Comparison of ENCODE assay signal across 10 mouse cellular contexts in the genomic region with DNA sequence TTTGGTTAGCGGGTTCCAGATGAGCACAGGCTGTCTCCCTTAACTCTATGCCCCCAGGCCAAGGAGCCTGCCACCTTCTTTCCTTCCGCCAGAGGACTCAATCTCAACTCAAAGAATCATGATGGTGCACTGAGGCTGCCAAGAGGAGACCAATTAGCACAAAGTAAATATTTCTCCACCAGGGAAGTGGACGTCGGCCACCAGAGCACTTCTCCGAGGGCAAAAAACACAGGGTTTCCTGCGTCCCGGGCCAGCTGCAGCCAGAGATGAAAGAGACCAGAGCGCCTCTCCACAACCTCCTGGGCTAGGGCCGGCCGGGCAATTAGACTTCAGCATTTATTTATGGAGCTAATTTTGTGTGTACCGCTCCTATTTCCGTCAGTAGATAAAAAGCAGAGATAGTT. TPM values are rescaled to one million over a fixed set of nuclear protein-coding genes. Genes with fewer than 3 reads are reported as not detected.
DNase-seq lines count a peak whose midpoint lies in the region; ATAC-seq and TF ChIP-seq lines count a peak whose summit lies in the region.
"Had no signal": no experiment of that assay in that cellular context is flagged by ENCODE, and none has a peak within 500 bp of the region (broad histone marks: within the 10 kb centered on the region; RNA-seq: fewer than 3 reads in every experiment).

No protein-coding gene starts in this region.

- ATAC-seq in heart, postnatal 0 days (ENCODE audit: insufficient read depth, low read depth) = peak; percentile 27; the same call in 1 of the 2 replicates
- ATAC-seq in intestine, embryonic 15.5 days = no peak
- peak; percentile 46 for ATAC-seq in lung, postnatal 0 days

- peaks cover 9% of the 10 kb centered on the region; the same call in 1 of the 2 replicates for H3K4me1 ChIP-seq in heart, postnatal 0 days (ENCODE audit: control insufficient read depth, insufficient read depth)
- peaks cover 10% of the 10 kb centered on the region for H3K4me1 ChIP-seq in intestine, embryonic 15.5 days (replicated peaks)
- 0 out of 2 replicates have a peak, but pooled peaks cover 4% of the 10 kb centered on the region for H3K4me1 ChIP-seq in lung, postnatal 0 days (ENCODE audit: insufficient read depth, low read depth, low read length)

- WGBS in heart, postnatal 0 days = 10% methylated on average over 12 of the region's 12 CpGs
- 8% methylated on average over 12 of the region's 12 CpGs for WGBS in intestine, embryonic 15.5 days
- WGBS in lung, postnatal 0 days = 6% methylated on average over 12 of the region's 12 CpGs

- H3K9ac ChIP-seq in heart, postnatal 0 days (replicated peaks; ENCODE audit: low read depth, low read length) = no peak overlapping the region
- H3K9ac ChIP-seq in intestine, embryonic 15.5 days = no peak overlapping the region
- H3K9ac ChIP-seq in lung, postnatal 0 days (replicated peaks; ENCODE audit: low read depth) = no peak overlapping the region

- peak overlapping the region; percentile 7; the same call in 1 of the 2 replicates for H3K4me3 ChIP-seq in heart, postnatal 0 days (ENCODE audit: low read depth, low read length)
- no peak overlapping the region for H3K4me3 ChIP-seq in intestine, embryonic 15.5 days (replicated peaks)
- H3K4me3 ChIP-seq in lung, postnatal 0 days (ENCODE audit: low read depth, low read length) = no peak overlapping the region

- H3K27me3 ChIP-seq in heart, postnatal 0 days (ENCODE audit: control insufficient read depth, insufficient read depth, low read length) = 0 out of 2 replicates have a peak, but pooled peaks cover 4% of the 10 kb centered on the region
- H3K27me3 ChIP-seq in intestine, embryonic 15.5 days (replicated peaks) = peaks cover 8% of the 10 kb centered on the region; the same call in 1 of the 2 replicates
- H3K27me3 ChIP-seq in lung, postnatal 0 days (replicated peaks; ENCODE audit: insufficient read depth, low read length) = no peaks in the 10 kb centered on the region

- no peaks in the 10 kb centered on the region for H3K9me3 ChIP-seq in heart, postnatal 0 days (replicated peaks; ENCODE audit: control insufficient read depth, low read length)
- H3K9me3 ChIP-seq in intestine, embryonic 15.5 days = no peaks in the 10 kb centered on the region
- no peaks in the 10 kb centered on the region for H3K9me3 ChIP-seq in lung, postnatal 0 days (ENCODE audit: low read length)

- no peak for TF ChIP-seq CTCF in heart, postnatal 0 days (IDR thresholded peaks at IDR 0.05; ENCODE audit: low read depth)
- TF ChIP-seq CTCF in lung, postnatal 0 days (IDR thresholded peaks at IDR 0.05) = peak; percentile 32

- no peak overlapping the region for H3K27ac ChIP-seq in heart, postnatal 0 days (ENCODE audit: low read depth)
- H3K27ac ChIP-seq in intestine, embryonic 15.5 days = no peak overlapping the region
- no peak overlapping the region for H3K27ac ChIP-seq in lung, postnatal 0 days (ENCODE audit: low read length)

- no peaks in the 10 kb centered on the region for H3K36me3 ChIP-seq in heart, postnatal 0 days (replicated peaks; ENCODE audit: control insufficient read depth, insufficient read depth, low read length)
- H3K36me3 ChIP-seq in intestine, embryonic 15.5 days = no peaks in the 10 kb centered on the region
- H3K36me3 ChIP-seq in lung, postnatal 0 days (ENCODE audit: insufficient read depth, low read length) = no peaks in the 10 kb centered on the region

- DNase-seq in heart, postnatal 0 days (ENCODE audit: low spot score) = no peak
- DNase-seq in heart, adult 11 months = no peak
- DNase-seq in embryo, embryonic 10 days (ENCODE audit: low spot score) = peak; percentile 51
- DNase-seq in lung, postnatal 0 days (ENCODE audit: low spot score) = peak; percentile 53
- DNase-seq in cerebellum, postnatal 36 days = no peak
- no peak for DNase-seq in urinary bladder, postnatal 10 days (ENCODE audit: low spot score)
- DNase-seq in cerebellum, postnatal 14 days = no peak
- DNase-seq: adrenal gland, postnatal 25 days had no signal

- peak overlapping the region; percentile 42 for H3K4me2 ChIP-seq in heart, postnatal 0 days (ENCODE audit: low read depth, low read length)
- peak overlapping the region; percentile 12 for H3K4me2 ChIP-seq in intestine, embryonic 15.5 days (replicated peaks)
- H3K4me2 ChIP-seq in lung, postnatal 0 days (replicated peaks; ENCODE audit: low read depth, low read length) = peak overlapping the region; percentile 35; the same call in 1 of the 2 replicates

- no peak for TF ChIP-seq EP300 in heart, postnatal 0 days (IDR thresholded peaks at IDR 0.05; ENCODE audit: low read depth)
- no peak for TF ChIP-seq EP300 in lung, postnatal 0 days (IDR thresholded peaks at IDR 0.05)

RNA-seq across cellular contexts. Expression of a gene that starts 31.0 kb away (rescaled TPM):
- 0.54 and 8.5 TPM in 2 replicates for total RNA-seq in heart, postnatal 0 days (2014; rRNA removed; ENCODE audit: low replicate concordance)
- polyA plus RNA-seq in heart, postnatal 0 days (2015; fragmentation: Nextera tagmentation; extraction: Ambion mirVana) = 1.7 and 2.2 TPM in 2 replicates
- polyA plus RNA-seq in intestine, embryonic 15.5 days (2015; fragmentation: Nextera tagmentation; extraction: Ambion mirVana) = 4.8 and 5.8 TPM in 2 replicates
- polyA plus RNA-seq in lung, postnatal 0 days (2015; fragmentation: Nextera tagmentation; extraction: Ambion mirVana) = 3.6 and 4.1 TPM in 2 replicates
- total RNA-seq: megakaryocyte-erythroid progenitor cell, adult 5-6 weeks had no signal

Comparison
In these comparisons a context has a peak if more than half of its experiments do, and no peak if none do; other contexts are left out.
1. DNase-seq: peak in embryo, embryonic 10 days (single experiment) and lung, postnatal 0 days (single experiment); none in heart, postnatal 0 days (single experiment), heart, adult 11 months (single experiment), cerebellum, postnatal 36 days (0 of 2), urinary bladder, postnatal 10 days (single experiment) and cerebellum, postnatal 14 days (0 of 2).
2. Peak in every context shown above with its lines, with median percentiles within 50 percentile points of each other: H3K4me2 ChIP-seq.